Mouse (Mus musculus): Measurements from ENCODE around the gene Arhgap30. TPM values are rescaled to one million over a fixed set of nuclear protein-coding genes. Genes with fewer than 3 reads are reported as not detected.

Gene Arhgap30
- 1 to 10 TPM; 1.9 to 8.7 (median 4.9) TPM for total RNA-seq (2022)

DNA sequence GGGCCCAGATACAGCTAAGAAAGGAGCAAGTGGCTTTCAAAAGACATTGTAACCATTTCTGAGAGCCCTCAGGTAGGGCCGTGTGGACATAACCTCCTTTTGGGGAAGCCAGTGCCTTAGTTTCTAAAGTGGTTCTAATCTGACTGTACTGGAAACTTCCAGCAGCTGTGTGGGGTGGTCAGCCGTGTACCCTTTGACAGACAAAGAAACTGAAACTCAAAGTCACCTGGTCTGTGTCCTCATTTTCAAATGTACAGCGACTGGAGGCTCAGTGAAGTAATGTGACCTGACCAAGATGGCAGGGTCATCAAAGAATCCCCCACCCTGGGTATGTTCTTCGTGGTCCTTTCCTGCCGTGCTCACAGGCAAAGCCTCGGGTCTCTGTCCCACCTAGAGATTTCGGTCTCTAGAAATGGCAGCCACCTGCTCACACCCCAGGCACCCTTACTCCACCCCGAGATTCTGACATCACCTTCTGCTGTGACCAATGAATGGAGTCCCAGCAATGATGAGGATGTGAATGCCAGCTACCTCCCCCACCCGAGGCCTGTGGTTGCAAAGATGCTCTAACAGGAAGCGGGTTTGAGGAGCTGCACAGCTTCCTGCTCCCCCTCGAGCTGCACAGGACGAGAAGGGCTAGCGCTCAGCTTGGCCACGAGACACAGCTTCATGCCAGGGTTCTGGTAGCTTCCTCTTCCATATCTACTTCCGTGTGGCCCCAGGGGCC is at the start of gene Arhgap30:
TSS of gene Arhgap30 (plus strand) at position 579 of the 727 bp plus-strand sequence.
- no peak for DNase-seq (ENCODE audit: low spot score in 2 of 2)

DNA sequence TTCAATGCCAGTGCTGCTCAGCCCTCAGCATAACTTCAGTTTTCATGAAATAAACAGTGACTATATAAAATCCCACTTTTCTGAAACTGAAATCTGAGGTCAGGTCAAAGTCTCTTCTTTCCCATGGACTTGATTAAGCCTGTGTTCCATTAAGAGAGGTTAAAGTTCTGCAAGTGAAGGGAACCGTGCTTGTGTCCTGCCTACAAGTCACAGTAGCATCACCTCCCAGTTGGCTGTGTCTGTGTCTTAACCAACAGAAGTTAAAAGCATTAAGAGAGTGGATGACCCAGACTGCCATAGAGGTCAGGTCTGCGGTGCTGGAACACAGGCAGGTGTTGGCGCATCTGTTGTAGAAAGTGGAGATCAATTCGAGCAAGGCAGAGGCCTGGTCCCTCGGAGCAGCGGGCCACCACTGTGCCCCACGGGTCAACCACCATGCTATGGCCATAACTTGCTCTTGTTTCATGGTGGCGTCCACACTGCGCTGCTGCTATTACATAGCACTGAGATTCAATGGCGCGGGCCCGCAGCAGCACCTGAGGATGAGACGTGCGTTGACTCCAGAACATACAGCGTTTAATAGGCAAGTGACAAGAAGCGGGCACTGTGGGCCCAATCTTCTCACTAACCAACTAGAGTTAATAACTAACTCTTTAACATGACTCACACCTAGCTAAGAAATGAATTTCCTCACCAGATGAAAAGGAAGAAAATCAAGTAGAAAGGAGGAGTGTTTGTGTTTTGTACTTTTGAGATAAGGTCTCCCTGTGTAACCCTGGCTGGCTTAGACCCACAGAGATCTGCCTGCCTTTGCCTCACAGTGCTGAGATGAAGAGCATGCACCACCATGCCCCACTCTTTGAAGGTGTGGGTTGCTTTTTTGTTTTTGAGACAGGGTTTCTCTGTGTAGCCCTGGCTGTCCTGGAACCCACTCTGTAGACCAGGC is 46.2 kb upstream of the Arhgap30 start:
- no peak for DNase-seq (ENCODE audit: low spot score in 2 of 2)

DNA sequence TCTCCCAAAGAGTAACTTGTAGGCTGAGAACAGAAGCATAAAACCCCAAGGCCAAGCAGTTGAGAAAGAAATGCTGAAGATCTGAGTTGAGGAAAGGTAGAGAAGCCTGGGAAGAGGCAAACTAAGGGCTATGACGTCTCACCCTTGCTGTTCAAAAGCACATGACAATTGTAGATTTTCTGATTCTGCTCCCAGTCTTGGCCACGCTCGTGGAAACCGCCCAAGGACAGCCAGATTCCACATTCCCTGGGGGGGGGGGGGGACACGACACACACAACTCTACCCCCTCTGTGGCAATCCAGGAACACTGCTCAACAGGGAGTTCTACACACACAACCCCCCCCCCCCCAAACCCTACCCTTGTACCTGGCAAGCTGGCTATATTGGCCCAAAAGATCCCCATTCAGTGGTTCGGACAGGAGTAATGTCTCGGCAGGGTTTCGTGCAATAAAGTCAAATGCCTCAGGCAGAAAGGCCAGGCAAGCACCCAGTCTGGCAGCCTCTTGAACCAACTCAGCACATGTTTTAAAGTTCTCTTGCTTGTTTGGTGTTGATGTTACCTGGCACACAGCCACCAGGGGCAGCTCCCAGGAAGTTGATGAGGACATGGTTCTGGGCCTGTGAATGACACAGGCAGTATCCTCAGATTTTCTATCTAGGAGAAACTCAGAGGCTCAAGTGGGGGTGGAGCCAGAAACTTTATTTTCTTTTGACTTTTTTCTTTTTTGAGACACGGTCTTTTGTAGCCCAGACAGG is 44.7 kb upstream of the Arhgap30 start:
- no peak for DNase-seq (ENCODE audit: low spot score in 2 of 2)

DNA sequence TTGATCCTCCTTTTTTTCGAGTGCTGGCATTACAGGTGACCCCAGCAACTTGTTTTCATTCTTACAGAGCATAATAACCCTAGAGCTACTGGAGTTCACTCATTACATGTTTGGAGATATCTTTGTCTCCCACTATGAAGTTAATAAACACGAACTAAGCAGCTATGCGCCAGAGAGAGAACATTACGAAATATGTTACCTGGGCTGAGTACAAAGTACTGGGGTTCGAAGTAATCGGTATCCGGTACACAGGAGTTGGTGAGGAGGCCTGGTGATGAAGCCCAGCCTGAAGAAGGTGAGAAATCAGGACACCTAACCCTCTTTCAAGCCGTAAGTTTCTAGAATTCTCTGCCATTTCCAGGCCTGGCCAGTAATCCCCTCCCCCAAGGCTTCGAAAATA is 44.0 kb upstream of the Arhgap30 start:
- no peak for DNase-seq (ENCODE audit: low spot score in 2 of 2)

DNA sequence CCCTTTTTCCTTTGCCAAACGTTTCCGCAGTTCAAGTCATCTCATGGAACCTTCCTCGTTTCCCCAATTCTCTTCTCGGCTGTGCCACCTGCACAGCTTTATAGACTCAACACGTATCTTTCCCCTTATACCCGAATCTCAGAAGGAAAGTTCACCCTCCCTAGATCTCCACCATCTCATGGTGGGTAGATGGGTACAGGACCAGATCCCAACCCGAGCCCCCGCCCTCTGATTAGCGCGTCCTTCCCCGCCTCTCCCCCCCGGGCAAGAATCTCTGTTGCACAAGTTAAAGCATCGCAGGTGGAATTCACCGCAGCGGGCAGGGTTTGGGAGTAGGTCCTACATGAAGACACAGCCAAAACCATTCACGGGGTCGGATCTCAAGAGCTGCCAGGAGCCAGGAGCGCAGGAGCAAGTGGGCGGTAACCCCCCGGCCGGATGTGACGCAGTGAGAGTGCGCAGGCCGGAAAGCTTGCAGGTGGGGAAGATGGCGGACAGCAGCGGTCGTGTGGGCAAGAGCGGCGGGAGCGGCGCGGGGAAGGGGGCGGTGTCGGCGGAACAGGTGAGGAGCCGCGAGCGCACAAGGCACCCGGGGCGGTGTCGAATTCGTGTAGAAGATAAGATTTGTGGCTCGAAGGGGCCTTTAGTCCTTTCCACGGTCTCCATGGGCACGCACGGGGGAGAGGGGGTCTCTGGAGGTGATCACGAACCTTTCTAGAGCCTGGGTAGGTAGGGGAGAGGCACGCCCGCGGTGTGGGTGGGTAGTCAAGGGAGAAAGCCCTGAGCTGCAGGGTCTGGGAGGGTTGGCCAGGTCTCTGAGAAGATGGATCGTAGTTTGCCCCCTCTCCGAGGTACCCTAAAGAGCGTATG is 43.3 kb upstream of the Arhgap30 start, which contains the start of the genes Nit1 and Pfdn2:
TSS of gene Nit1 (minus strand) at position 422 of the 870 bp plus-strand sequence.
TSS of gene Pfdn2 (plus strand) at position 446 of the 870 bp plus-strand sequence.
- peak; percentile 84 to 88 for DNase-seq (ENCODE audit: low spot score in 2 of 2)

DNA sequence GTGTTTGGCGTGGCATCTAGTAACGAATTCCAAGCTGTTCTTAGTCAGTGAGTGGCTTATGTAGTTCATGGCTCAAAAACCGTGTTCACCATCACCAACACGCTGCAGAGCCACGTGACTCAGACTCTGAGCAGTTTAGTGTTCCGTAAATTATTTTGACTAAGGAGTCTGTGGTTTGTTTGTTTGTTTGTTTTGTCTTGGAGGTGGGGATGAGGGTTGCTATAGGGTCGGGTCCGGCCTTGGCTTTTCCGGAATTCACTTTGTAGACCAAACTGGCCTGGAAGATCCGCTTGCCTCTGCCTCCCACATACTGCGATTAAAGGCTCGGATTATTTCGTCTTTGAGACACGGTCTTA is 42.7 kb upstream of the Arhgap30 start:
- no peak for DNase-seq (ENCODE audit: low spot score in 2 of 2)

DNA sequence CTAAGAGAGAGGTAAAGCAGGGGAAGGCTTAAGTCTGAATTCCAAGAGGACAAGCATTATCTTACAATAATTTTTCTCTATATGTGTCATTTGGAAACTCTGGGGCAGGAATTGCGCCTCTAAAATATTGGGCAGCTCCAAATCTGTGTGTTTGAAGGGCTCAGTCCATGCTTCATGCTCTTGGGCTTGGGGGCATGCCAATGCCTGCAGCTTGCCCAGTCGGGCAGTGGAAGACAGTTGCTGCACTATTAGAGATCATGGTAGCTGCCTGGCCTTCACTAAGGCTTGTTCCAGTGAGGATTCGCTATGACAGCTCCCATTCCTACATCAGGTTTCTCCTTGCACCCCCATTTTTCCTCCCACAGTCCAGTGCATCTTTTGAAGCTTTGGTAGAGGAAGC is 40.1 kb upstream of the Arhgap30 start:
- DNase-seq (ENCODE audit: low spot score in 2 of 2), result no peak

DNA sequence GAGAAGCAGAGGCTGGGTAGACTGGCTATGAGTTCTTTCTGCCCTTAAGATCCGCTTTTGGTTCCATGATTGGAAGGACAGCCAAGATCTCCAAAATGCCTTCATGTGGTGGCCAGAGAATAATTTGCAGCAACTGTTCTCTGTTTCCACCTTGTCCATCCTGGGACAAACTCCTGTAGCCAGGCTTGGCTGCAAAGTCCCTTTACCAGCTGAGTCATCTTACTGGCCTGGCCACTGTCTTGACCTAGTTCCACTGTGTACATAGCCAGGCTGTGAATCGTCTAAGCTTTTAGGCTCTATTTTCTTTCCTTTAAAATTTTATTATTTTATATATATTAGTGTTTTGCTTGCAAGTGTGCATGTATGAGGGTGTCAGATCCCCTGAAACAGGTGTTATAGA is 39.5 kb upstream of the Arhgap30 start:
- DNase-seq (ENCODE audit: low spot score in 2 of 2), result no peak

DNA sequence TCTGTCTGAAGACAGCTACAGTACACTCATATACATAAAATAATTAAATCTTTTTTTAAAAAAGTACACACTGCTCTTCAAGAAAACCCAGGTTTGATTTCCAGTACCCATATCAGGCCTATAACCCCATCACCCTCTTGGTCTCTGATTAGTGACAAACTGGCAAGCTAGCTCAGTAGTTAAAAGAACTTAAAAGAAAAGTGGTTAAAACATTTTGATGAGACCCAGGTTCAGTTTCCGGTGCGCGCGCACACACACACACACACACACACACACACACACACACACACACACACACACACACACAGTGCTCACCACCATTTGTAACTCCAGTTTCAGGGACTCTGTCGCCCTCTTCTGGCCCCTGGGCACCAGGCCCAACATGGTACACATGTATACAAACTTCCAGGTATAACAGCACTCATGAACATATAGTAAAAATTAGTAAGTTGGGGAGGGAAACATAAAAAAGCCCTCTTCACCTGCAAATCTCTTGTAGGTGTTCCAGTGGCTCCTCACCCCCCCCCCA is 32.9 kb upstream of the Arhgap30 start:
- no peak for DNase-seq (ENCODE audit: low spot score in 2 of 2)

DNA sequence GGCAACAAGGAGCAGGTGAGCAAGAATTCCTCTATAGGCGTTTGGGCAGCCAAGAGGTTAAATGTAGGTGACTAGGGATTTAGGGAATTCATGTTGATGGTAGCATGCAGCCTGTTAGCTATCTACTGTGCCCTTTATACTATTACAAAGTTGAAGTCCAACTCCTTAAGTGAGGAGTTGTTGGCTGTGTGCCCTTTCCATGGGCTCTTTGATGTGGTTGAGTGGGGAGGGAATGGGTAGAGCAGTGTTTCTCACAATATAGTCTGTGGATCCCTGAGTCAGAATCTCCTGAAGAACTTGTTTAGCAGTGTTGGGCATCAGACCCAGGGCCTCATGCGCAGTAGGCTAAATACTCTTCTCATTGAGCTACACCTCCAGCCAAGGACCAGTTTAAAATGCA is 31.9 kb upstream of the Arhgap30 start:
- no peak for DNase-seq (ENCODE audit: low spot score in 2 of 2)

DNA sequence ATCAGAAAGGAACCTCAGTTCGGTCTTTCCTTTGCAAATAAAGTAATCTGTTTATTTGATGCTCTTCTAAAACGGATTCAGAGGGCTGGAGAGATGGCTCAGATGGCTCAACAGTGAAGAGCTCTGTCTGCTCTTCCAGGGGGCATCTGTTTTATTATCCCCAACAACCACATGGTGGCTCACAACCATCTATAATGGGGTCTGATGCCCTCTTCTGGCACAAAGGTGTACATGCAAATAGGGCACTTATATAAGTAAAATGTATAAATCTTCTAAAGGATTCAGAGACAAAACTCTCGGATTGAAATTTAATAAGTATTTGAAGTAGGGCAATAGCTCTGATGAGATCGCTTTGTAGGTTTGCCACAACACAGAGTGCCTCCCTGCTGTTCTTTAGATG is 30.3 kb upstream of the Arhgap30 start:
- DNase-seq (ENCODE audit: low spot score in 2 of 2), result peak in 1 of 2 experiments; percentile 36

DNA sequence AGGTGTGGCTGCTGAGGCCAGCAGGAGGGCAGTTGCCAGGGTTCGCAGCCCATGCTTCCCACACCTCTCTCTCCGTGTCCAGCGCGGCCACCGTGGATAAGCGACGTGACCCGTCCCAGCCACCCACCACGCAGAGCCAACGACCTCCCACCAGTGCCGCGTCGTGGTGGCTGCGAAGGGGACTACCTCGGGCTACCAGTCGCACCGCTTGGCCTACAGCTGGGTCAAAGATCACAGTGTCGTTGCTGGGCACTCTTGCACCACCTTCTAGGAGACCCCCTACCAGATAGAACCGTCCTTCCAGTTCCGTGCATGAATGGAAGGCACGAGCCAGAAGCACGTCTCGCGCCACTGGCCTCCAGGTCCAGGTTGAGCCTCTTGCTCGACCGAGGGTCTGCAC is 28.5 kb upstream of the Arhgap30 start:
- DNase-seq (ENCODE audit: low spot score in 2 of 2), result peak in 1 of 2 experiments; percentile 25

DNA sequence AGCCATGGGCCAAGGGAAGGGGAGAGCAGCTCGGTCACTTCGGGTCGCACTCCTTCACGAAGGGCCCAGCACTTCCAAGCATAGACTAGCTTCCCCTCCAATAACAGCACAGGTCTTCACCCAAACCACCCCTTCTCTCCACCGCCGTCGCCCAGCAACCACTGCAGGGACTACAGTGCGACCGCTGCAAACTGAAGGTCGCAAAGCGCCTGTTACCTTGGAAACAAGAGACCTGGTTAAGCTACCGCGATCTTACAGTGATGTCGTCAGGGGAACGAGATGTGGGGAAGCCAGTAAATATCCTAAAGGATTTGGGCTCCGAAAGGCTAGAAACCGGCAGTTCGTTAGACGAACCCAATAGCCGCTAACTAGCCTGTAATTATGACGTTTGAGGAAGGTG is 28.1 kb upstream of the Arhgap30 start, which contains the start of gene Klhdc9:
TSS of gene Klhdc9 (minus strand) at position 143 of the 400 bp plus-strand sequence.
- peak; percentile 89 to 95 for DNase-seq (ENCODE audit: low spot score in 2 of 2)

DNA sequence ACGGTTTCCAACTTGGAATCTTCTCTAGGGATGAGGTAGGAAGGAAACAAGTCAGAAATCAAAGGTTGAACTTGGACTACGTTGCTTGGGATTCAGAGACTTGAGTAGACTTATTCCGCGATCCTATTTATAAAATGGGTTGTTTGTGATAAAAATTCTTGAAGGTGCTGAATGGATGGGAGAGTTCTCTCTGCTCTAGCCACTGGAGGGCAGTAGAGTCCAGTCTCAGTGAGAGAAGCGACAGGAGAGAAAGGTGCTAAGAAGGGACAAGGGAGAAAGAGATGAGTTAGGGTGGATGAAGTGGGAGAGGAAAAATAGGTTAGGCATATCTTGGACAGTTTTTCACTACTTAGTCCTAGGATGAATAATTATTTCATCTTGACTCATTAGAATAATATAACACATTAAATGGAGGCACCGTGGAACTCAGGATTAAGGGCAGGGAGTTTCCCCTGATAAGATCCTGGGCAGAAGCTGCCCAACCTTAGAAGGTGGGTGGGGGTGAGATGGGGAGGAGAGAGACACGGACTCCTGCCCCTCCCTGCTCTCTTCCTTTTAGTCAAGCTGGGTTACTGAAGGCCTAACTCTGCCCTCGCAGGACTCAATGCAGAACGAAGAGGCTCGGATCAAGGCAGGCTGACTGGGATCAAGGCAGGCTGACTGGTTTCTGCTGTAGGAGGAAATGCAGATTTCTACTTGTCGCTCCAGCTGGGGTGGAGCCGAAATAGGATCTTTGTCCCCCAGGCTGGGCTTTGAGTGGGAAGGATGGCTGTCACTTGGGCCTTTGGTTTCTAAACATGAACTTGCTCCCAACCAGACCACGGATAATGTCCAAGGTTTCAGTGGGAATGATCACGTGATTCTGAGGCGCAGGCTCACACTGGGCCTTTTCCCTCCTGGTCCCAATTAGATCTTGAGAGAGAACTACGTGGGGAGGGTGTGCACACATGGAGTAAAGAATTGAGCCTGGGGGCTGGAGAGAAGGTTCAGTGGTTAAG is 27.3 kb upstream of the Arhgap30 start:
- peak; percentile 65 to 66 for DNase-seq (ENCODE audit: low spot score in 2 of 2)

DNA sequence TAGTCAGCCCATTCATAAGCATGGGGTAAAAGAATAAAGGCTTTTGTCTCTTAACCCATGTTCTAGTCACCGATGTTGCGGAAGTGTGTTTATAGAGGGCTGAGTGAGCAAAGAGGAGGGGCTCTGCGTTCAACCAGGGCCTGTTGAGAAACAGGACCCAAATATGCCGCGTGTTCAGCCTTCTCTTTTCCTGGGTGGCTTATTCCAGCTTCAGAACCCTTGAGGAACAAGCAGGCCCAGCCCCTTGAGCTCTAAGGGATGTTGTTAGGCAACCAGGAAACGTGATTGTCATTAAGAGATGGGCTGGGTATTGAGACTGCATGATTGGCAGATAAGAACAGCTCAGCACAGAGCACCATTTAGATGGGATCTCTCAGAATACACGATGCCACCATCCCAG is 22.8 kb upstream of the Arhgap30 start:
- no peak for DNase-seq (ENCODE audit: low spot score in 2 of 2)

DNA sequence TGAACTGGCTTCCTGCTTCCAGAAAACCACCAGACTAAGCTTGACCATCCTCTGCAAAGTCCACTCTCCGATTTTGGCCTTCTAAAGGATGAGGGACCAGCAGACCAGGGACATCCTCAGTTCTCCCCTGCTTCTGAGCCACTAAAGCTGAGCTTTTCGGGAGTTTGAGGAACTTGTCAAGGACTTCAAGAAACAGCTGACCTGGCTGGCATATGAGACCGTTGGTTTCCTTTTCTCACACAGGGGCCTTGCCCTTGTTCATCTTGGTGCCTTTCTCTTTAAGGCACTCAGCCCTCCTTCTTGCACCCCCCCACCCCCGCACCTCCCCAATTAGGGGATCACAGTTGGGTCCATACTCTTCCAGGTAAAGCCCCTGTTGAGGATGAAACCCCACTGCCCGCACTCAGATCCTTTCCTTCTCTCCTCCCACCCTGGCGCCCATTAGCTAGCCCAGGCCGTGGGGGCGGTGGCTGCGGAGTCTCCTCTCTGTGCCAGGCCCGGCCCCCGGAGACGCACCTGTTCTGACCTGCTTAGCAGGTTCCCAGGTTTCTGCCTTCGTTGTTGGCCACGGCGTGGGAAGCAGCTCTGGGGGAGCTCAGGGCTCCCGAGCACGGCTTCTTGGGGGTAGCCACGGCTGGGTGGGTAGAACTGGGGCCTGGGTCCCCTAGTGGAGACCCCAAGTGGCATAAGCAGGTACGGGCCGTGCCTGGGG is 18.8 kb upstream of the Arhgap30 start, which contains the start of gene Nectin4:
TSS of gene Nectin4 (plus strand) at position 255 of the 712 bp plus-strand sequence.
- DNase-seq (ENCODE audit: low spot score in 2 of 2), result no peak

DNA sequence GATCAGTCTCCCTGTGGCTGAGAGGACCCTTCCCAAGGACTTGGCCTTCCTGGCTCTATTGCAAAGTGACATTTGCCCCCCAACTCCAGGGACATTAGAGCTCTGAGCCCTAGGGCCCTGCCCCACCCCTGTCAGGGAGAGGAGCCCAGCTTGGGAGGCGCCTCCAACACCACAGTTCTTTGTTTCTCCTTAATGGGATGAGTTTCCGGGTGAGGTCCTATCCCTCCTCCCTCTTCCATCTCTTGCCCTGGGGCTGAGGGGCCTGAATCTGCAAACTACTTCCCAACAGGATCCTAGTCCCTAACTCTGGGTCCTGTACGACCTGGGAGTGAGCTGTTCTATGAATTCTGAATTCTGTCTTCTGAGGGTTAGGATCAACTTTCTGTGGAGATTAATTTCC is 15.9 kb upstream of the Arhgap30 start:
- no peak for DNase-seq (ENCODE audit: low spot score in 2 of 2)

DNA sequence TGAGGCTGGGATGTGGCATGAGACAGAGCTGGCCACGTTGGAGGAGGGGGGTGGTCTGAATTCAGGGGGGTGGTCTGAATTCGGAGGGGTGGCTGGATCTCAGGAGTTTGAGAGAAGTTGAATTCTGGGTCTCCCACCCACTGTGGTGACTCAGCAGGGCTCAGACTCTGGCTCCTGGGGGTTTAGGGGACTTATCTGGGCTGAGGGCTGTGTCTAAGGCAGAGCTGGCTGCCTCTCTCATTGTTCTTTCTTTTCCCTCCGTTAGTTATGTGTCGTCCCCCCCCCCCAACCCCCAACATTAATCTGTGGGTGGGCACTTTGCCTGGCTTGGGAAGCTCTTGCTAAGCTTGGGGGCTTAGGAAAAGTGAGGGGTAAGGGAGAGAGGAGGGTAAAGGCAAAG is 14.8 kb upstream of the Arhgap30 start:
- no peak for DNase-seq (ENCODE audit: low spot score in 2 of 2)
